Mouse (Mus musculus): ENCODE measurements around the gene Gpr37l1. TPM values are rescaled to one million over a fixed set of nuclear protein-coding genes. Genes with fewer than 3 reads are reported as not detected.
A peak's percentile ranks its signal among the peaks of the same experiment; 100 is the strongest.

Gene Gpr37l1
- total RNA-seq, 2 experiments from 2014 or later, result 193 to 194 TPM

DNA sequence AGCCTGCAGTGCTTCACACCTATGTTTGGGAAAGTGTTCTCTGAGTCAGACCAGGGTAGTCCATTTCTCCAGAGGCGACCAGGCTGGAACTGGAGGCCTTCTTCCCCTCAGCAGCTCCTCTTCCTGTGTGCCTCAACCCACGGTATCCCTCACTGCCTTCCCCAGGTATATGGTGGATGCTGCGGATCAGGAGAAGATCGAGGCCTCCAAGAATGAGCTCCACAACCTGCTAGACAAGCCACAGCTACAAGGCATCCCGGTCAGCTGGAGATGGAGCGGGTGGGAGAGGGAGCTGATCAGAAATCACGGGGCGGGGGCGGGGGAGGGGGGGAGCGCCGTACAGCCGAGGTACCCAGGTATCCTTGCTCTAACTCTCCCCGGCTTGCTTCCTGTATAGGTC is 13.5 kb downstream of the Gpr37l1 start:
- Histone ChIP-seq H3K27ac (peak overlapping the region; percentile 93), H3K4me3 (peak overlapping the region; percentile 55; the same call in 1 of the 2 replicates)
- DNase-seq (ENCODE audit: low spot score in 2 of 2), result no peak
- TF ChIP-seq CTCF (conservative IDR thresholded peaks at IDR 0.05), result no peak

DNA sequence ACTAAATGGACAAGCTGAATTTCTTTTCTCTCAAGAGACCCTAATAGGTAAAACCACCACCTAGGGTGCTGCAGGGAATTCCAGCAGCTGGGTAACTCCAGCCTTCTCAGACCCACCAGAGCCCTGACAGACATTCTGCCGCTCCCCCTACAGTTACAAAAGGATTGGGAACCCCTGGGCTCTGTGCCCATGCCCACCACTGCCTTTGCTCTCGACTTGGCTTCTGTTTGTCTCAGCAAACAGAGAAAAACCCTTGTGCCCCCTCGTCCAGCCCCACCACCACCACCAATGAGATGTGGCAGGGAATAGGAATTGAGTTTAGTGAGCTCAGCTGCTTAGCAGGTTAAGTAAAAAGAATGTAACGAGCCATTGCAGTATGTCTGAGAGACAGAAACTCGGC is 18.5 kb downstream of the Gpr37l1 start:
- H3K4me3 ChIP-seq, result peak overlapping the region; percentile 98
- no peak for TF ChIP-seq CTCF (conservative IDR thresholded peaks at IDR 0.05)
- no peak for DNase-seq (ENCODE audit: low spot score in 2 of 2)
- peak overlapping the region; percentile 99 for H3K27ac ChIP-seq

GRCm38 (mm10) chr1:135148476-135148875 is 19.0 kb downstream of the Gpr37l1 start:
- peak overlapping the region; percentile 98 for H3K4me3 ChIP-seq
- no peak for TF ChIP-seq CTCF (conservative IDR thresholded peaks at IDR 0.05)
- H3K27ac ChIP-seq, result peak overlapping the region; percentile 99
- DNase-seq (ENCODE audit: low spot score in 2 of 2), result no peak

GRCm38 (mm10) chr1:135147702-135148058 is 19.8 kb downstream of the Gpr37l1 start:
- no peak for TF ChIP-seq CTCF (conservative IDR thresholded peaks at IDR 0.05)
- Histone ChIP-seq H3K27ac (peak overlapping the region; percentile 99), H3K4me3 (peak overlapping the region; percentile 98)
- DNase-seq (ENCODE audit: low spot score in 2 of 2), result no peak

DNA sequence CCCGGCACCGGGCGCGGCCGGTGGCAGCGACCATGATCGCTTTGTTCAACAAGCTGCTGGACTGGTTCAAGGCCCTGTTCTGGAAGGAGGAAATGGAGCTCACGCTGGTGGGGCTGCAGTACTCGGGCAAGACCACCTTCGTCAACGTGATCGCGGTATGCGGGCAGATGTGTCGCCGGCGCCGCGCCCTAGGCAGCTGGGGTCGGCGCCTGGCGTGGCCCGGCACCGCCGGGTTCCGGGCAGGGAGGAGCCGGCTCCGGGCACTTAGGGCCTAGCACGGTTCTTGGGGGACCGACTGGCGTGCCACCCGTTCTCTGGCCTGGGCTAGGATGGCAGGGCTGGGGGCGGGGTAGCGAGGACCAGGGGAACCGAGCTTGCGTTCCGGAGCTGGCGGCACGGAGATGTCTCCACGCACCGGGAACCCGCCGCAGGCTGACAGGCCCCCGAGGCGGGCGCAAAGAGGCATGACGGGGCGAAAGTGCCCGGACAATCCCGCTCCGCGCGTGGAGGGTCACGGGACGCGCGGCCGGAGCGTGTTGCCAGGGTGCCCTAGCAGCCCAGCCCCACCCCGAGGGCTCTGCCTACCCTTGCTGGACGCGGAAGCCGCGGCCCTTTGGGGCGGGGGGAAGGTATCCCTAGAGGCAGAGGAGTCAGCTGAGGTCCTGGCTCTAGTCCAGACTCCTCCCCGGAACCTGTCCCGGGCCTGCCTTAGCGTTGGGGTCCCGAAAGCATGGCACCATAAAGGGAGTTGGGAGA is 20.4 kb downstream of the Gpr37l1 start:
- Histone ChIP-seq H3K4me3 (peak overlapping the region; percentile 98), H3K27ac (peak overlapping the region; percentile 99)
- DNase-seq (ENCODE audit: low spot score in 2 of 2), result peak; percentile 71 to 79
- no peak for TF ChIP-seq CTCF (conservative IDR thresholded peaks at IDR 0.05)

DNA sequence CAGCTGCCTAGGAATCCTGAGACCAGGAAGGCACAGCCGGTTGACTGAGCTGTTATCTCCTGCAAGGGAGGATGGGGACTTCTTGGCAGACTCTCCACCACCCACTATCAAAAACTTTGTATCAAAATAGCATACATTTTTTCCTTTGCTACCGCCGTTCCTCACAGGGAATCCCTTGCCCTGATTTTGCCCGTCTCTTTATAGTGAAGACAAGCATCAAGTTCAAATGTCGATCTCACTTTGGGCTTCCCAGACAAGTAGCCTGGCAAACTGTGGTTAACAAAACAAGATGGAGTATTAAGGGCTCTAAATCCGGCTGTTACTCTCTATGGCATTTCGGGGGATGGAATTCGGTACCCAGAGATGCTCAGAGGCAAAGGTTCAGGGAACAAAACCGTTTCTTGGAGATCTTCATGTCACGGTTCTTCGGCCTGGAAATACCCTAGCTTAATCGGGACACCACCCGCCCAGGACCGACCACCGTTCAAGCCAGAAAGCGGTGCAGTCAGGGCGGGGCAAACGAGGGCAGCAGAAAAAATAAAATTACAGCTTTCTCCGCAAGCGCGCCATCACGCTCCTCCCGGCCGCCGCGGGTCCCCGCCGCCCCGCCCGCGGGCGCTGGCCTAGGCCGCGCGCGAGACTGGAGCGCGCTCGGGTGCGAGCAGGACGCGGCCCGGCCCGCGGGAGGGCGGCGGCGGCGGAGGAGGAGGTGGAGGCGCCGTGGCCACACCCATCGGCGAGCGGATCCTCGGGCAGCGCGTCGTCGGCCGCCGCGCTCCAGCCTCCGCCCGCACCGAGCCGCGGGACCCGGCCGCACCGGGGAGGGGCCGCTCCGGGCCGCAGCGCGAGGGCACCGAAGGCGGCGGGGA is 21.2 kb downstream of the Gpr37l1 start, which contains the start of gene Arl8a:
Gene Arl8a (plus strand): TSS at position 748 of the 869 bp plus-strand sequence.
- Histone ChIP-seq H3K4me3 (peak within 1 kb of the TSS; percentile 98), H3K27ac (peak within 1 kb of the TSS; percentile 99)
- peak; percentile 85 to 89 for DNase-seq (ENCODE audit: low spot score in 2 of 2)
- no peak for TF ChIP-seq CTCF (conservative IDR thresholded peaks at IDR 0.05)

GRCm38 (mm10) chr1:135143940-135144339 is 23.5 kb downstream of the Gpr37l1 start:
- no peak for DNase-seq (ENCODE audit: low spot score in 2 of 2)
- Histone ChIP-seq H3K27ac (no peak overlapping the region), H3K4me3 (no peak overlapping the region)
- TF ChIP-seq CTCF (conservative IDR thresholded peaks at IDR 0.05), result no peak

- TF ChIP-seq CTCF (conservative IDR thresholded peaks at IDR 0.05), result no peak
Measured at GRCm38 (mm10) chr1:135142452-135142851, 25.0 kb downstream of the Gpr37l1 start.

GRCm38 (mm10) chr1:135139906-135140305 is 27.6 kb downstream of the Gpr37l1 start:
- TF ChIP-seq CTCF (conservative IDR thresholded peaks at IDR 0.05), result no peak
- Histone ChIP-seq H3K4me3 (no peak overlapping the region), H3K27ac (no peak overlapping the region)
- no peak for DNase-seq (ENCODE audit: low spot score in 2 of 2)

More at GRCm38 (mm10) chr1:135142452-135142851, 25.0 kb downstream of the Gpr37l1 start:
- Histone ChIP-seq H3K4me3 (no peak overlapping the region), H3K27ac (no peak overlapping the region)
- DNase-seq (ENCODE audit: low spot score in 2 of 2), result no peak

DNA sequence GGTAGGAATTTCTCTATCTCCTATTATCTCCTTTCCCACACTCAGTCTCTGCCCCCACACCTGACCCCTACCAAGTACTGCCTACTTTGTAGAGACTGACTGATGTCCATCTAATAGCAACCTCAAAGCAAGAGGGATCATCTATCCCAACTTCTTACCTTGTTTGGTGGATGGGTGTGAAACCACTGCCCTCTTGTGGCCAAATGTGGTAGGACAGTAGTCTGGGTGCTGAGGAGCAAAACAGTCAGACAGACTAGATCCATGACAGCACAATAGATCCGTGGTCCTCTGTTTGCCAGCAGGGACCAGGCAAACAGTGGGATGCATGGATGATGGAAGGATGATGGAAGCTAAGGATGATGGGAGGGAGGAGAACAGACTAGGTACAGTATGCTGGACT is 31.0 kb downstream of the Gpr37l1 start:
- H3K27ac ChIP-seq, result no peak overlapping the region
- peak; percentile 92 for TF ChIP-seq CTCF (conservative IDR thresholded peaks at IDR 0.05)
- peak; percentile 55 to 74 for DNase-seq (ENCODE audit: low spot score in 2 of 2)

DNA sequence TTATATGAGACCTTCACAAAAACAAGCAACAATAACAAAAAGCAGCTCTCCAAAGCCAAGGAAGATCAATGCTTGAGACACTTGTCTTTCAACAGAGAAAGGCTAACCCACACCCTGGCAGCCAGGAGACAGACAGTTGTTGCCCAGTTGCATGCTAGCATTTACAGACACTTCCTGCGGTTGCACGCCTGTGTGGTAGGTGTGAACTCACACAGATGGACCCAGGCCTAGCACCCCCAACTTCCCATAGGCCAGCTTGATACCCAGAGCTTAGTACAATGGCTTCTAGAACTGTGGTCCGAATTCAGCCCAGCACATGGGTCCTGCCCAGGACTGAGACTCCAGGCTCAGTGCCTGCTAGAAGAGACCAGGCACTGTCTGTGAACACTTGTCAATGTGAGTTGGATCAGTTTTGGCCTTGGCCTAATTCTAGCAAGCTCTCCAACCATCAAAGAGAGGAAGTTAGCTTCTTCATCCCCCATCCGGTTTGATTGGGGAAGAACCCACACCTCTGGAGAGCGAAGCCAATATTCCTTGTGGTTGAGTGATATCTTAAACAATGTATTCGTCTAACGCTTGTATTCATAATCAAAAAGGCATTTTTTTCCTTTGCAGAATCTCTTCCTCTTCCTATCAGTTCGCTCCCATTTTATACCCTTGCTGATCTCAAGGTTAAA is 32.2 kb downstream of the Gpr37l1 start:
- no peak overlapping the region for H3K4me3 ChIP-seq
- H3K27ac ChIP-seq, result no peak overlapping the region
- DNase-seq (ENCODE audit: low spot score in 2 of 2), result no peak
- no peak for TF ChIP-seq CTCF (conservative IDR thresholded peaks at IDR 0.05)

More for the DNA sequence above, 31.0 kb downstream of the Gpr37l1 start:
- no peak overlapping the region for H3K4me3 ChIP-seq

DNA sequence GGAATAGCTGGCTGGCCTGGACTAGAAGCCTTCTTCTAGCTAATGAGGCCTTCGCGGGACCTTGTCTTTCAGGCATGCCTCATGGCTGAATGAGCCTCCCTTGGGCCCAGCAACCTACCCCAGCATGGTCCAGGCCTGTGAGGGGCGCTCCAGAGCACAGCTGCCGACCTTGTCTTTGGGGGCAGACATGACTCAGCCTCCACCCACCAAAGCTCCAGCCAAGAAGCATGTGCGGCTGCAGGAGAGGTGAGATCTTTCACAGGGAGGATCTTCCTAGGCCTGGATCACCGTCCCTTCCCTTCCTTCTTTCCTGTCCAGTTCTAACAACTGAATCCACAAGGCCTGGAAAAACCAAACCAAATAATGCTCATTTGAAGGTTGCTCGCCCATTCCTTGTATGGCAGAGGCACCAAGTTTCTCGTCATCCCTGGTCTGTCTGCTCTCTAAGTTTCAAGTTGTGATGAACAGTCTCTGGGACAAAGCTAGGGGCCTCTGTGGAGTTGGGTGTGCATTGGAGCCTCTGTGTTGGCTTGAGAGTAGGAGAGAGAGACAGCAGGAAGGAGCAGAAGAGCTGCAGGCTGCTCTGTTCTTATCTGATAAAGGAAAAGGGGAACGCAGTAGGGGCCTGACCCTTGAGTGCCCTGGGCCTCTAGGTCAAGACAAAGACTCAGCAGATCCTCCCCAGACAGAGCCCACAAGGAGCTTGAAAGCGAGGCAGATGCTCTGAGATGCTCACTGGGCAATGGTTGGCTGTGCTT is 33.6 kb downstream of the Gpr37l1 start:
- no peak for TF ChIP-seq CTCF (conservative IDR thresholded peaks at IDR 0.05)

More for the DNA sequence above, 33.6 kb downstream of the Gpr37l1 start:
- no peak for DNase-seq (ENCODE audit: low spot score in 2 of 2)
- no peak overlapping the region for H3K27ac ChIP-seq
- H3K4me3 ChIP-seq, result no peak overlapping the region

Data from layer of hippocampus, adult 2 months (tissue).